ENCODE assay signal across 9 mouse cellular contexts in the genomic region with DNA sequence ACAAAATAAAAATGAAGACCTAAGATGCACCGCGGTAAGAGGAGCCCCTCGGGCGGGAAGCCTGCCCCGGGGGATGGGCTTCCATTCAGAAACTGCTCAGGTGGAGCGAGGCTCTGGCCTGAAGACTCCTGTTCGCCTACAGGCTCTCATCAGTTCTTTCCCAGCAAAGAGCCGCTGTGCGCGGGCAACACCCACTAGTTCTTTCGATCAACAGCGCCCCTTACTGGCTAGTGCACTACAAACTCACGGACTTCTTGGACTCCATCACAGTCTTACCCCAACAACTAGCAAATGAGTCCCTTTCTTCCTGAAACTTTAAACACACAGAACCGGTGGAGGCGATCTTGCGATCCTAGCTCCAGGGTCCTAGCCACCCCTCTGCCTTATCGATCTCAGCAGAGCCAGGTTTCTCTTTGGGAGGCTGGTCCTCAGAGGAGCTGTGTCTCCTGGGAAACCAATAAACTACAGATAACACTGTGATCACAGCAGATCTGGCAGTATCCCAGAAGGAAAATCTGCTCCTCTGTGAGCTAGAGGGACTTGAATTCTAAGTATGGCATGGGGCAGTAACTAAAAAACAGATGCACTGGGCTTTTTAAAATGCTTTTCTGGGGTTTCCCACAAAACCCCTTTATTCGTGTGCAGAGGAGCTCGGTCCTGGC. TPM values are rescaled to one million over a fixed set of nuclear protein-coding genes. Genes with fewer than 3 reads are reported as not detected.
DNase-seq lines count a peak whose midpoint lies in the region; ATAC-seq and TF ChIP-seq lines count a peak whose summit lies in the region.
"Had no signal": no experiment of that assay in that cellular context is flagged by ENCODE, and none has a peak within 500 bp of the region (broad histone marks: within the 10 kb centered on the region; RNA-seq: fewer than 3 reads in every experiment).

No protein-coding gene starts in this region.

- no peaks in the 10 kb centered on the region for H3K9me3 ChIP-seq in forebrain, embryonic 13.5 days (replicated peaks)

- intact Hi-C loops in heart, postnatal 10 days (cut with DNase I), result loop anchor here (1.0 to 2.0 kb wide), 2 partner anchors 153 to 233 kb away; no protein-coding TSS in a partner anchor

- no peak overlapping the region for H3K27ac ChIP-seq in forebrain, embryonic 13.5 days
- no peak overlapping the region for H3K27ac ChIP-seq in olfactory bulb, adult 2 months (ENCODE audit: insufficient read depth, low read depth, low read length)

- no peak overlapping the region for H3K4me3 ChIP-seq in forebrain, embryonic 13.5 days
- no peak overlapping the region for H3K4me3 ChIP-seq in olfactory bulb, adult 2 months (ENCODE audit: insufficient read depth, low read depth, low read length)

- WGBS in forebrain, embryonic 13.5 days, result 5% methylated on average over 19 of the region's 19 CpGs
- WGBS in olfactory bulb, adult 2 months, result 5% methylated on average over 19 of the region's 19 CpGs

- peaks cover 37% of the 10 kb centered on the region for H3K4me1 ChIP-seq in forebrain, embryonic 13.5 days
- no peaks in the 10 kb centered on the region for H3K4me1 ChIP-seq in olfactory bulb, adult 2 months (ENCODE audit: control insufficient read depth, insufficient read depth, low read length)

- H3K4me2 ChIP-seq in forebrain, embryonic 13.5 days, result peak overlapping the region; percentile 28; the same call in 1 of the 2 replicates

- no peak overlapping the region for H3K9ac ChIP-seq in forebrain, embryonic 13.5 days

- peak; percentile 41; the same call in 1 of the 2 replicates for TF ChIP-seq CTCF in olfactory bulb, adult 2 months (IDR thresholded peaks at IDR 0.05; ENCODE audit: insufficient read depth, low read depth, low read length)

- TF ChIP-seq POLR2A in olfactory bulb, adult 2 months (IDR thresholded peaks at IDR 0.05; ENCODE audit: insufficient read depth, low read depth, low read length), result no peak

- DNase-seq in ES-CJ7 (ENCODE audit: low read depth, low spot score), result peak; percentile 89
- peak; percentile 80 to 87 for DNase-seq in heart, postnatal 10 days
- DNase-seq in layer of hippocampus, adult 11-12 months (ENCODE audit: low spot score), result peak; percentile 83
- DNase-seq in lung, adult 18-20 months, result peak; percentile 49 to 62
- DNase-seq in thymus, adult 18-20 months, result peak; percentile 12 to 18

- H3K36me3 ChIP-seq in forebrain, embryonic 13.5 days (ENCODE audit: poor library complexity, severe bottlenecking), result no peaks in the 10 kb centered on the region

- peak; percentile 76 for ATAC-seq in cerebellum, adult (ENCODE audit: insufficient number of reproducible peaks, low FRiP score, low TSS enrichment)
- ATAC-seq in forebrain, embryonic 13.5 days, result peak; percentile 77

- peaks cover 74% of the 10 kb centered on the region for H3K27me3 ChIP-seq in forebrain, embryonic 13.5 days

RNA-seq across cellular contexts. Expression of gene Olig1, which starts 44.7 kb away (rescaled TPM):
- 7.5 and 8.7 TPM in 2 replicates for polyA plus RNA-seq in forebrain, embryonic 13.5 days (2015; fragmentation: Nextera tagmentation; extraction: Ambion mirVana)
- total RNA-seq in heart, postnatal 10 days (2021), result not detected
- polyA plus RNA-seq in olfactory bulb, adult 2 months (2012; ENCODE audit: insufficient read depth, insufficient read length, low replicate concordance, missing spikeins), result not detected in 2 replicates
- polyA plus RNA-seq: heart, embryonic 14.5 days had no signal

RNA-seq across cellular contexts. Expression of gene Ifnar2, which starts 58.3 kb away (rescaled TPM):
- polyA plus RNA-seq in forebrain, embryonic 13.5 days (2015; fragmentation: Nextera tagmentation; extraction: Ambion mirVana), result 29.8 and 32.5 TPM in 2 replicates
- total RNA-seq in heart, postnatal 10 days (2021), result 10 to 100 TPM; 39.1 to 42.0 TPM
- polyA plus RNA-seq in olfactory bulb, adult 2 months (2012; ENCODE audit: insufficient read depth, insufficient read length, low replicate concordance, missing spikeins), result not detected in 2 replicates

Comparison
In these comparisons a context has a peak if more than half of its experiments do, and no peak if none do; other contexts are left out.
1. DNase-seq: peak in every context shown above with its lines; median percentile 89 in ES-CJ7; 84 in heart, postnatal 10 days; 83 in layer of hippocampus, adult 11-12 months; 56 in lung, adult 18-20 months; 15 in thymus, adult 18-20 months.